Mouse (Mus musculus): ENCODE data around the gene Mia.

DNA sequence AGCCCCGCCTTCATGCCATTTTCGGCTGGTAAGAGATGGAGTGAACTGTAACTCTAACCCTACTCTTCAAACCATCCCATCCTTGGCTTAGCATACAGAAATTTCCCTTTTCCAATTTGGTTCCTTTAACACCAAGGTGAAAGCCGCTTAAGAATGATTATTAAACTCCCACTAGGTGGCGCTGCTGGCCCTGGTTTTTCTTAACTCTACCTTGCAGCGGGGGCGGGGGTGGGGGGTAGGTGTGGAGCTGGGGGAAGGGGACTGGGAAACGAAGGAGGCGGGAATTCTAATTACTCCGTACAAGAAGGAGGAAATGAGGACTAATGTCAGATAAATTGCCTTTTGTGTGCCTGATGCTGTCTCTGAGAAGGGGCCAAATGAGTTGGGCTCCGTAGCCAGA is 48.4 kb downstream of the Mia start:
- TF ChIP-seq CTCF (IDR thresholded peaks at IDR 0.05; ENCODE audit: borderline replicate concordance, insufficient read depth, low read length) (no peak), POLR2A (IDR thresholded peaks at IDR 0.05; ENCODE audit: low read depth, low read length) (no peak)
